Mouse (Mus musculus): ENCODE results near the gene Samsn1. TPM values are rescaled to one million over a fixed set of nuclear protein-coding genes. Genes with fewer than 3 reads are reported as not detected.

Samsn1 gene
- total RNA-seq, 2 experiments from 2014 or later = 26.9 to 44.3 TPM

DNA sequence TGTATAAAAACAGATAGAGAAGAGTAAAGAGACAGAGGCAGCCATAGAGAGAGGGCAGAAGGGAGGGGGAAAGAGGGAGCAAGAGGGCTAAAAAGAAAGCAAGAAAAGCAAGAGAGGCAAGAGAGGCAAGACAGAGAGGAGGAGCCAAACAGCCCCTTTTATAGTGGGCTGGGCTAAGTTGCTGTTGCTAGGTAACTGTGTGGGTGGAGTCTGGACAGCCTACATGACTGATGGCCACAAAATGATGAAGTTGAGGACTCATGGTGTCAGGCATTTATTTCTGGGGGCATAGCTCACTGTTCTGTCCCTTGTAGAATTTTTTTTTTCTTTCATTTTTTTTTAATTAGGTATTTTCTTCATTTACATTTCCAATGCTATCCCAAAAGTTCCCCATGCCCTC, 195.6 kb downstream of the Samsn1 start:
- no peak for ATAC-seq (replicated peaks; ENCODE audit: low FRiP score, poor library complexity, severe bottlenecking)

DNA sequence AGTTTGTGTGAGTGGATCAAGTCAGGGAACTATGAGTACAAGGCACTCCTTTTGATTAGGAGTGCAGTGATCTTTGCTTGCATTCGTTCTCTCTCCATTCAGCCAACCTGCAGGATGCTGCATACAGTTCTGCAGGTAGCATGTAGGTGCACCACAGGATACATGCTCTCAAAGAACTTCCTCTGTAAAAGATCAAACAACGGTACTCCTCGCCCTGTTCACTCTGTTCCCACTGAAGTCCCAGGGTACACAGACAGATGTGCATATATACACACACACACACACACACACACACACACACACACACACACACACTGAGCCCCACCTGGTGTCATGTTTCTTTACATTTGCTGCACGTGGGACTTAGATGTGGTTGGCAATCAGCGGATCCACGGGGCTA, 198.9 kb downstream of the Samsn1 start:
- ATAC-seq (replicated peaks; ENCODE audit: low FRiP score, poor library complexity, severe bottlenecking) = no peak

DNA sequence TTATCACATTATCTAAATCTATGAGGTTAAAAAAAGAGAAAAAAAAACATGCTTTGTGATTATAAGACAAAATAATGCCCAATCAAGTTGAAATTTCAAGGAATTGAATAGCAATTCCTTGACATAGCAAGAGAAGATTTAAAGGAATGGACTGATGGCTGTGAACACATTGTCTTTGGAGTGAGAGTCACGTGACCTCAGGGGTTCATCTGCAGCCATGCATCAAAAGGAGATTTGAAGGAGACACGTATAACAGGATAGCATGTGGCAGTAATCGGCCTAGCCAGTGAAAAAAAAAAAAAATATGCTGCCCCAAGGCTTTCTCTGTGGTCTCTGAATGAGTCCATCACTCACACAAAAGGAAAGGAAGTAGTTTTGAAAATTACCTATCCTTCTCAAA, 201.1 kb downstream of the Samsn1 start:
- ATAC-seq (replicated peaks; ENCODE audit: low FRiP score, poor library complexity, severe bottlenecking) = no peak
